Mouse (Mus musculus) G1E (cell line): ENCODE results near the gene Prkcz. TPM values are rescaled to one million over a fixed set of nuclear protein-coding genes. Genes with fewer than 3 reads are reported as not detected.

Source experiments
- ATAC-seq: 2 replicates; pipeline ENCODE4 v1.8.0; 2016; ENCODE audit warnings: mild to moderate bottlenecking; ENCODE audit not compliant: insufficient number of reproducible peaks, poor library complexity, low FRiP score, severe bottlenecking; ENCODE audit errors: extremely low read depth
- DNase-seq: peaks from one replicate; pipeline ENCODE4 v3.0.0; 2012; ENCODE audit warnings: low spot score
- H3K27me3 ChIP-seq: 2 replicates; pipeline ENCODE4 v1.6.1; 2012; ENCODE audit warnings: mild to moderate bottlenecking, low read length, inconsistent platforms; ENCODE audit not compliant: insufficient read depth
- H3K36me3 ChIP-seq: replicated peaks from 2 replicates; pipeline ENCODE3; 2012; ENCODE audit warnings: mild to moderate bottlenecking, inconsistent platforms
- H3K4me1 ChIP-seq: 2 replicates; pipeline ENCODE4 v1.6.1; 2012; ENCODE audit warnings: low read depth, low read length, inconsistent platforms, mixed read lengths; ENCODE audit not compliant: insufficient read depth
- H3K4me3 ChIP-seq: 2 replicates; pipeline ENCODE4 v1.5.1; 2012; ENCODE audit warnings: low read depth, mild to moderate bottlenecking, inconsistent platforms, low read length, moderate library complexity, mixed read lengths
- H3K9me3 ChIP-seq: replicated peaks from 2 replicates; pipeline ENCODE4 v1.6.1; 2012; ENCODE audit warnings: inconsistent platforms
- CTCF ChIP-seq: IDR thresholded peaks from 2 replicates; pipeline ENCODE4 v1.5.1; 2012; ENCODE audit warnings: low read depth, low read length, inconsistent platforms, mixed read lengths
- GATA1 ChIP-seq: IDR thresholded peaks from 2 replicates; pipeline ENCODE4 v1.6.1; 2012; ENCODE audit warnings: borderline replicate concordance, low read length, inconsistent platforms, mixed read lengths
- GATA2 ChIP-seq: IDR thresholded peaks from 2 replicates; pipeline ENCODE4 v1.6.1; 2012; ENCODE audit warnings: low read depth, low read length, inconsistent platforms, borderline replicate concordance
- POLR2AphosphoS5 ChIP-seq: IDR thresholded peaks from 2 replicates; pipeline ENCODE4 v1.6.1; 2012; ENCODE audit warnings: low read depth, low read length, inconsistent platforms; ENCODE audit not compliant: insufficient replicate concordance
- TAL1 ChIP-seq: conservative IDR thresholded peaks from 2 replicates; pipeline ENCODE4 v1.6.1; 2012; ENCODE audit warnings: low read depth, low read length, inconsistent platforms, mixed read lengths
- polyA plus RNA-seq: library from polyadenylated mRNA; stranded (reverse); fragments of >175 nt; gene quantifications from 2 replicates; pipeline ENCODE4 v1.2.3, GENCODE M21; 2012
- total RNA-seq, 2 experiments: library from RNA; stranded (forward) in 1 of 2; stranded (reverse) in 1 of 2; fragments of 200-1000 nt in 1 of 2; fragments of >200 nt in 1 of 2; fragmentation: Nextera tagmentation in 1 of 2; gene quantifications; 2 replicates each; pipeline ENCODE4 v1.2.3; 2014 to 2017

Gene Prkcz
- total and polyA plus RNA-seq, 3 experiments: 0.55 TPM; not detected in 2

DNA sequence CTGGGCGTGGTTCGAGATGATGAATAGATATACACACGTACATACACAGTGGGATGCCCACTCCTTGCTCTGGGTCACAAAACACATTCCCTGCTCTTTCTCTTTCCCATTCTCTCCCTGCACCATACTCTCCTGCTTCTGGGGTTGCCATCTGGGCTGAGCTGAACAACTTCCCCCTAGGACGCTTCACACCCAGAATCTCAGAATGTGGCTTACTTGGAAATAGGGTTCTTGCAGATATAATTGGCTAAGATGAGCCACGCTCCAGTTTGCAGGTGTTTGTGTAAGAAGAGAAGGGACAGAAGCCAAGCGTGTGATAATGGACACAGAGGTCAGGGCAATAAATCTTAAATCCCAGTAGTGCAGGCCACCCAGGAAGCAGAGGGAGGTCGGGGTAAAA lies 20.8 kb upstream of the Prkcz start:
- no peaks in the 10 kb centered on the region for H3K36me3 ChIP-seq
- TF ChIP-seq GATA2 (no peak), CTCF (no peak), POLR2AphosphoS5 (no peak), GATA1 (no peak), TAL1 (no peak)
- H3K4me1 ChIP-seq: no peaks in the 10 kb centered on the region
- H3K27me3 ChIP-seq: no peaks in the 10 kb centered on the region; the same call in 1 of the 2 replicates
- ATAC-seq (no peak), DNase-seq (no peak)
- no peaks in the 10 kb centered on the region for H3K9me3 ChIP-seq
- no peak overlapping the region for H3K4me3 ChIP-seq

GRCm38 (mm10) chr4:155371797-155372735 lies 10.9 kb upstream of the Prkcz start:
- DNase-seq: no peak
- Histone ChIP-seq H3K4me1 (no peaks in the 10 kb centered on the region), H3K9me3 (no peaks in the 10 kb centered on the region), H3K4me3 (no peak overlapping the region), H3K36me3 (no peaks in the 10 kb centered on the region), H3K27me3 (peaks cover 4% of the 10 kb centered on the region; the same call in 1 of the 2 replicates)
- no peak for TF ChIP-seq GATA1
- no peak for TF ChIP-seq TAL1
- TF ChIP-seq GATA2: no peak
- no peak for TF ChIP-seq POLR2AphosphoS5
- no peak for TF ChIP-seq CTCF
- no peak for ATAC-seq

DNA sequence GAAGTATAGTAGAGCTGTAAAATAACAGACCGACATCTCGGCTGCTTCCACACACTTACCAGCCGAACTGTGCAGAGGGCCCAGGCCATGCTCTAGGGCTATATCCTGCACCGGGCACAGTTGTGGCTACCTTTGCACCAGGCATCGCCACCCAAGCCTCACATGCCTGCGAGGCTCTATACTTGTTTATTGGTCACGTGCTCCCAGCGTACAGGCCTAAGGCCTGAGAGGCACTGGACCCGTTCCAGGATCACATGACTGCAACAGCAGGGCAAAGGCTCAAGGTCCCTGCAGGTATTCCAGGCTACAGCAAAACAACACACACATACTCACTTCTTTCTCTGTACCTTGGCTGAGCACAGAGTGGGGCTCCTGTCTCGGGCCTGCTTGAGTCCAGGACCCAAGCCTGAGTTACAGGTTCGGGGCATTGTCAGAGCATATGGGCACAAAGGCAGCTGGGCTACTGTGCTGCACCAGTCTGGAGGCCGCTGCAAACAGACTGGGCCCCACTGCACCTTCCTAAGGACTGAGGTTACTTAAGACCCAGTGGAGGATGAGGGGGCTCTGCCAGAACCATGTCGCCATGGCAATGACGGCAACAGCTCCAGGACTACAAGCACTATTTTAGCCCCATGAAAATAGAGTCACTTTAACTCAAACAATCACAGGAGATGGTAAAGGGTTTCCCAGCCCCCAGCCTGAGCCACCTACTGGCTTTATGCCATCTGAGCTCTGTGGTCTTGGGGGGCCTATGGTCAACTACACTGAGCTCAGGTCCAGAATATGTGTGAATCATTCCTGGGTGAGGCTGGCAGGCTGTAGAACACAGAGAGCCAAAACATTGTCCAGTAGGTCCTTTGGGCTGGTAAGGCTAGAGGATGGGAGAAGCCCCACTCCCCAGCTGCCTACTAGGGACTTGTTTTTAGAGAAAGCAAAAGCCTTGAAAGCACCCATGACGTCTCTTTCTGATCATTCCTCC lies 9.9 kb upstream of the Prkcz start:
- Histone ChIP-seq H3K4me3 (no peak overlapping the region), H3K9me3 (no peaks in the 10 kb centered on the region), H3K27me3 (peaks cover 3% of the 10 kb centered on the region; the same call in 1 of the 2 replicates), H3K36me3 (no peaks in the 10 kb centered on the region), H3K4me1 (no peaks in the 10 kb centered on the region)
- ATAC-seq (no peak), DNase-seq (no peak)
- no peak for TF ChIP-seq TAL1
- no peak for TF ChIP-seq CTCF
- TF ChIP-seq POLR2AphosphoS5: no peak
- no peak for TF ChIP-seq GATA1
- TF ChIP-seq GATA2: no peak

- H3K4me1 ChIP-seq: no peaks in the 10 kb centered on the region
- no peak for DNase-seq
- H3K27me3 ChIP-seq: no peaks in the 10 kb centered on the region
- TF ChIP-seq GATA2 (no peak), CTCF (peak; percentile 76)
- H3K36me3 ChIP-seq: no peaks in the 10 kb centered on the region
- H3K9me3 ChIP-seq: no peaks in the 10 kb centered on the region
- no peak overlapping the region for H3K4me3 ChIP-seq
- no peak for ATAC-seq
Measured at GRCm38 (mm10) chr4:155368684-155369083, 7.5 kb upstream of the Prkcz start.

GRCm38 (mm10) chr4:155367739-155368138 lies 6.6 kb upstream of the Prkcz start:
- Histone ChIP-seq H3K4me1 (no peaks in the 10 kb centered on the region), H3K36me3 (no peaks in the 10 kb centered on the region)
- DNase-seq: no peak

More at GRCm38 (mm10) chr4:155367739-155368138, 6.6 kb upstream of the Prkcz start:
- H3K9me3 ChIP-seq: no peaks in the 10 kb centered on the region
- no peak for ATAC-seq
- TF ChIP-seq GATA2 (no peak), GATA1 (no peak), POLR2AphosphoS5 (no peak), CTCF (no peak), TAL1 (no peak)
- no peaks in the 10 kb centered on the region for H3K27me3 ChIP-seq
- no peak overlapping the region for H3K4me3 ChIP-seq
